Mouse (Mus musculus) G1E (cell line): ENCODE measurements around the gene Slc26a5.

Experiments
- CTCF ChIP-seq: IDR thresholded peaks from 2 replicates; pipeline ENCODE4 v1.5.1; 2012; ENCODE audit warnings: low read depth, low read length, inconsistent platforms, mixed read lengths
- POLR2AphosphoS5 ChIP-seq: IDR thresholded peaks from 2 replicates; pipeline ENCODE4 v1.6.1; 2012; ENCODE audit warnings: low read depth, low read length, inconsistent platforms; ENCODE audit not compliant: insufficient replicate concordance

DNA sequence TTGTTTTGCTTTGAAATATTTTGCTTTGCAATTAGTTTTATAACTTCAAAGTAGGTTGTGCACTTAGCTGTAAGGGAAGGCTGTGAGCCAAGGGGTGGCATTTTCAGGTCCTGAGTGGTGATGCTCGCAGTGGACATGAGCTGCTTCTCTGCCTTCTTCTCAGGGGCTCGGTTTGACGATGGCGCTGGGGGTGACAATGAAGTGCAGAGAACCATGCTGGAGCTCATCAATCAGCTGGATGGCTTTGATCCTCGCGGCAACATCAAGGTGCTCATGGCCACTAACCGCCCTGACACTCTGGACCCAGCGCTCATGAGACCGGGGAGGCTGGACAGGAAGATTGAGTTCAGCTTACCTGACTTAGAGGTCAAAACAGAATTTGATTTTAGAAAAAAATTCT, 62.5 kb downstream of the Slc26a5 start:
- TF ChIP-seq CTCF (no peak), POLR2AphosphoS5 (no peak)
